Mouse (Mus musculus): ENCODE results near the gene Gm20521.

Gene Gm20521

DNA sequence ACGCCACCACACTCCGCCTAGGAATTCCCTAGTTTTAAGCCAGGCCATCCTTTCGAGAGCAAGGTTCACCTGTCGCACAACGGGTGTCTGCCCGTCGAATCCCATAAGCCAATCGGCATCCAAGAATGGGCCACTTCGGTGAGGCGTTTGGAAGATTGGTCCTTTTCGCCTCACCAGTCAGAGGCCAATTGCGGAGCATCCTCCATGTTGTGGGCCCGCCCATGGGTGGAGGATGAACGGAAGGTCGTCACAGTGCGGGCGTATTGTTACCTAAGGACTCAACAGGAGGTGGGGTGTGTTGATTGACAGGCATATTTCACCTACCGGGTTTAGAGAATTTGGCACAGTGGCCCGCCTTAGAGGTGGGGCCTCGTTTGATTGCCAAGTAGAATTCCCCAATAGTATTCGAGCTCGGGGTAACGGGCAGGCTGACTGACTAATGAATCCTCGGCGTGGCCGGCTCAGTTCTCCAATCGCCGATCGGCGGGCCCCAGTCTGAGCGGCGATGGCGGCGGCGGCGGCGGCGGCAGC is 10.5 kb downstream of the Gm20521 start:
- DNase-seq, result peak; percentile 95 to 99

DNA sequence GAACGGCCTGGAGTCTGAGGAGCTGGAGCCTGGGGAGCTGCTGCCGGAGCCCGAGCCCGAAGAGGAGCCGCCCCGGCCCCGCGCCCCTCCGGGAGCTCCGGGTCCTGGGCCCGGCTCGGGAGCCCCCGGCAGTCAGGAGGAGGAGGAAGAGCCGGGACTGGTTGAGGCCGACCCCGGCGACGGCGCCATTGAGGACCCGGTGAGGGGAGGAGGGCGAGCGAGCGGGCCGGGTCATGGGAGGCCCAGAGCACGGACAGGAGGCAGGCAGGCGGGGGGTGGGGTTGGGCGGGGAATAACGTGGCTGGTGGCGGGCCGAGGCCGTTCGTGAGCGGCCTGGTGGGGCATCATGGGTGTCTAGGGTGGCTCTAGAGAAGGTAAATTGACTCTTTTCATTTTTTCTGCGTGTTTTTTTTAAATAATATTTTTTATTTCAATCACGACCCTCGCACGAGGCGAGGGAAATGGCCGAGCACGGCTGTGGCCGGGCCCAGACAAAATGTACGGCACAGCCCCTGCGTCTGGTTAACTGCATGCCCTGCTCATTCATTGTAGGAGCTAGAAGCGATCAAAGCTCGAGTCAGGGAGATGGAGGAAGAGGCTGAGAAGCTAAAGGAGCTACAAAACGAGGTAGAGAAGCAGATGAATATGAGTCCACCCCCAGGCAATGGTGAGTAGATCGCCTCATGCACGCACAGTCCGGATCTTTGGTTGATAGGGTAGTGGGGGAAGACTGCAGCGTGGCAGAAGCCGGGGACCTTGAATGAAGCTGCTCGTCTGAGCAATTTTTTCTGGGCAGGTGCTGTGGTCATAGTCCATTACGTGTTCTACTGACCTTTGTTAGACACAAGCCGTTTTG is 11.3 kb downstream of the Gm20521 start:
- peak in 1 of 2 experiments; percentile 61 for DNase-seq

DNA sequence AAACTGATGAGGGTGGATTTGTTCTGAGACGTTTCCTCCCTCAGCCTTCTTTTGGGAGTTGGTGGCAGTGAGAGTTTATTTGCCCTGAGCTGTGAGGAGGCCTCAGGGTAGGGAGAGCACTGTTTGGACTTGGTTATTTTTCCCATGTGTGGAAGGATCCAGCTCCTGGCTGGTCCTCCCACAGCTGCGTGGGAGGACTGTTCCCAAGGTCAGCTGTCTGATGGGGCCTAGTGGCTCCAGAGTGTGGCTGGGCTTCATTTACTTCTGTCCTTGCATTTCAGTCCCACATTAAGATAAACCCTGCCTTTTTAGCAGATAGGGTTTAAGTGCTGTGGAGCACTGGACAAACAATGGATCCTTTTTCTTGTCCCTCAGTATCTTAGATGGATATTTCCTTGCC is 14.2 kb downstream of the Gm20521 start:
- DNase-seq, result no peak

DNA sequence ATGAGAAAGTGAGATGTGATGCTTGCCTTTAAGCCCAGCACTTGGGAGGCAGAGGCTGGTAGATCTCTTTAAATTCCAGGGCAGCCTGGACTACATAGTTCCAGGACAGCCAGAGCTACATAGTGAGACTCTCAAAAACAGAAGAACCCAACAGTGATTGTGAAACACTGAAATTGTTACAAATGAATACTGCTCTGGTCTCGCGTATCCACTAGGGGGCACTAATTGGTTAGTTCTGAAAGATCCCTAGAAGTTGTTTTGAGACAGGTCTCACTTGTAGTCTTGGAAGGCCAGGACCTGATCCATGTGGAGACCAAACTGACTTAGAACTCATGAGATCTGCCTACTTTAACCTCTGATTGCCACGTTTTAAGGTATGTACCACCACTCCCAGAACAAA is 17.1 kb downstream of the Gm20521 start:
- peak in 1 of 2 experiments; percentile 33 for DNase-seq

DNA sequence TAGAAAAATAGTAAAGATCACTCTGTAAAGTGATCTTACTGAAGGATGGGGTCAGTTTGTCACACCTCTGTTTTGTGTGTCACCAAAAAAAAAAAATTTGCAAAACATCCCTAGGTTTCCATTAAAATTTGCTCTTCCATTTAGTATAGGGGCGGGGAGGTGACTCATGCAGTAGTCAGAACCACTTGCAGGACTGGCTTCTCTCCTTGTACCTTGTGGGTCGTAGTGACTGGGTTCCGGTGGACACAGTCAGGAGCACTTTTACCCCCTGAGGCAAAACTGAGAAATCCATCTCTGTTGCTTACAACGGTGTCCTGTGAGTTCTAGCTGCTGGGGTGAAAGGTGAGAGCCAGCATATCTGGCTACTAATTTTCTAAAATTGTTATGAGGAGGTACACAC is 20.4 kb downstream of the Gm20521 start:
- DNase-seq, result no peak

DNA sequence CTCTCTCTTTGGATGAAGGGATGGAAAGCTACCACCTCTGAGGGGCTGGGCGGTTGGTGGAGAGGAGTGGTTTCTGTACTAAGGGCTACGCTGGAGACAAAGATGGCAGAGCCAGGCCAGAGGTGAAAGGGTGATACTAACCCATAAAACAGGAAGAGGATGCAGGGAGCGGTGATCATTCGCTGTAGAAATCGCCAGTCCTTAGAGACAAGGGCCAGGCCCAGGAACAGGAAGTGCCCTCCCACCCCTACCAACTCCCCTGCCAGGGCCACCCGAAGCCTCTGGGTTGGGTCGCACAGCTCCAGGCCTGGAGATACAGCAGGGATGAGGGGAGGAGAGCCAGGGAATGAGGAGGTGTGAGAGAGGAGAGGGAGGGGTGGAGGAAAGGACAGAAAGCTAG is 25.4 kb downstream of the Gm20521 start:
- DNase-seq, result no peak

DNA sequence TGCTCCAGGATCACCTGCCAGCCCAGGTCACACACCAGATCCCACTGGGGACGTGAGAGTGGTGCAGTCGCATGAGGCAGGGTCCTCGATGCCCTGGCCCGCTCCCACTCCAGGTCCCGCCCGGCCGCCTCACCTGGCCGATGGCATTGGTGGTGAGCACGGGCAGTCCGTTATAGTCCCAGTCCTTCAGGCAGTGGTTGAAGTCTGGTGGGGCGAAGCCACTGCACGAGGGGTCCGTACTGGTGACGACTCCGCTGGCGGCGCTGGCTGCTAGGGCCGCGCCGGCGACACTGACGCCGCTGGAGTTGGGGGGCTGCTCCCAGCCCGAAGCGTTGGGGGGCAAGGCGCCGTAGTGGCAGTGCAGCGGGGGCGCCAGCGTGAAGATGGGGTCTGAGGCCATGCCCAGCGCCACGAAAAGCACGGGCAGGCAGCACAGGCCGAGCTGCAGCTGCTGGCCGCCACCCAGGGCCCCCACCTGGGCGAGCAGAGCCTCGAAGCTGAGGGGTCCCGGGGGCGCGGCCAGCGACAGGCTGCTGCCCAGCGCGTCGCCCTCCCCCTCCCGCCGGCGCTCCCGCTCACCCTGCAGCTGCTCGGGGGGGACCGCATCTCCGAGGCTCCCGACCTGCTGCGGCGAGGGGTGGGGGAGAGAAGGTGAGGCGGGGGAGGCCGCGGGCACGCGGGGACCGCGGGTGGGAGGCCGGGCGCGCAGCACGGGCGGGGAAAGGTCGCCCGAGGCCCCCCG is 29.0 kb downstream of the Gm20521 start:
- DNase-seq, result no peak

DNA sequence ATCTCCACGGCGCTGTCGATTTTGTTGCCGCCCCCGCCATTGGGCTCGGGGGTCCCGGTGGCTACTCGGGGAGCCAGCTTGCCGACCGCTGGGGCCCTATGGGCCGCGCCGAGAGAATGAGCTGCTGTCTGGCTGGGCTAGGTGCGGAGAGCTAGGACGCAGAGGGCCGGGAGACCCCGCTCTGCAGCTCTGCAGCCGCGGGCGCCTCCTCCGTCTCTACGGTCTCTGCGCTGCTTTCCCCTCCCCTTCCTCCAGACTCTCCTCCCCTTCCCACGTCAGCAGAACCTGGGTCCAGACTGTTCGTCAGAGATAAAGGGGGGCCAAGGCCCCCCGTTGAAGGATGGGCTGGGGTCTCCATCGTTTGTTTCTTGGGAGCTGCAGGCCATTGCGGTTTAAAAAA is 29.6 kb downstream of the Gm20521 start, which contains the start of gene Slc22a17:
Gene Slc22a17 (minus strand): TSS at position 247 of the 400 bp plus-strand sequence.
- no peak for DNase-seq

DNA sequence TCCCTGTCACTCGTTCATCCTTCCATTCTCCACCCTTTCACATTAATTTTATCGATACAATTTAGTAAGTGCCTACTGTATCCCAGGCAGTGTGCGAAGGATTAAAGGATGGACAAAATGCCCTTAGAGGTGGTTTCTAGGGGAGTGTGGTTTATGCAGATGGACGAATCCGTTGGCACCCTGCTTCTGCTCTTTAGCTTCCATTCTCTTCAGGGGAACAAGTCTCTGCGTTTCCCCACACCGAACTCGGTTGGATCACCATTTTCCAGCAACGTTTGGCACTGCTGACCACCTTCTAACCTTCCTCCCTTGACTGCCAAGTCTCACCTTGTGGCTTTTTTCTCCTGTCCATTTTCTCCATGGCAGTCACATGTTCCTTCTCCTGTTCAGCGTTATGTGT is 30.1 kb downstream of the Gm20521 start:
- DNase-seq, result no peak

DNA sequence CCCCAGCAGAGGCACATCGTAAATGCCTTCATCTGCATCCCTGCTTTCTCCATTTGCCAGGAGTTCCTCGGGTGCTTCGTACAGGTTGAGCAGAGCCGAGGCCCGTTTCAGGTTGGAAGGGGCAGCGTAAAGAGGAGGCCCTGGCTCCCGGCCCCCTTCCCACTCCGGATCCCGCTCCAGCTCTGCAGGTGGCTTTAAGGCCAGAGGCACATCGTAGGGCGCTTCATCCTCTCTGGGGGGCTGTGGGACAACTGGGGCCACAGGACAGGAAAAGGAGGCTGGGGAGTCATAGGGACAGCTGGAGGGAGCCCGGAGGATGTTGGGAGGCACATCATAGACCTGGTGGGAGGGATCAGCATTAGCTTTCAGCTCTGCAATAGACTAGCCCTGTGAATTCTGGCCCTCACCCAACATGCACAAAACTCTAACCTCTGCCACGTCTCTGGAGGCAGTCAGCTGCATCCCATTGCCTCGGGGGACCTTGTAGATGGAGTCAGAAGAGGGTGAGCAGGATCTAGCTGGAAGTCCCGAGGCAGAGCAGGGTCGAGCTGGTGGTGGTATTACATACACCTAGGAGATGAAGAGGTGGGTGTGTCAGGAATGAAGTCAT is 36.9 kb downstream of the Gm20521 start:
- DNase-seq, result no peak

DNA sequence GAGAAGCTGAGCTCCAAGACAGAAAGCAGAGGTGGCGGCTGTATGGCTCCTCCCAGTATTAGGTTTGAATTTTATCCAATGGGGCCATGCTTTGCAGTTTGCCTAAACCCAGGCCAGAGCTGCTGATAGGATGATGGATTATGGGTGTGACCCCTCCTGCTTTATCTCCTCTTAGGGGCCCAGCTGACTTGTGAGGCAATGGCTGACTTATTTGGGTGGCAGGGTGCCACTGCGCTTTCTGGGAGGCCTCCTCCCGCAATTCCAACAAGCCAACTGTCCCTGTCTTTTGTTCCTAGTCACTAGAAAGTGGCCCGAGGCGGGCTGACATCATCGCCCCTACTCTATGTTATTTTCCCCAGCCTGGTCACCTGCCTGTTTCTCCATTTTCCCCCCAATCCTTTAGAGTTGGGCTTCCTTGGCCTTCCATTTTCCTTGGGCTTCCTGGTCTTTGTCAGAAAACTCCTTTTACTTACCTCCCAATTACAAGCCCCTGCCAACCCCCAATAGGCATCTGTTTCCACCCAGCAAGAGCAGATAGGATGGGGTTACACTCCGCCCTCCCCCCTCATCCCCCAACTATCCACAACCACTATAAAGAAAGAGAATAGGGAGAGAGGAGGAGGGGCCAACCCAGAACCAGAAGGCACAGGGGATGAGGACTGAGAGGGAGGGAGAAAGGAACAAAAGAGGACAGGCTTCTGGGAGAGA is 41.6 kb downstream of the Gm20521 start:
- no peak for DNase-seq

DNA sequence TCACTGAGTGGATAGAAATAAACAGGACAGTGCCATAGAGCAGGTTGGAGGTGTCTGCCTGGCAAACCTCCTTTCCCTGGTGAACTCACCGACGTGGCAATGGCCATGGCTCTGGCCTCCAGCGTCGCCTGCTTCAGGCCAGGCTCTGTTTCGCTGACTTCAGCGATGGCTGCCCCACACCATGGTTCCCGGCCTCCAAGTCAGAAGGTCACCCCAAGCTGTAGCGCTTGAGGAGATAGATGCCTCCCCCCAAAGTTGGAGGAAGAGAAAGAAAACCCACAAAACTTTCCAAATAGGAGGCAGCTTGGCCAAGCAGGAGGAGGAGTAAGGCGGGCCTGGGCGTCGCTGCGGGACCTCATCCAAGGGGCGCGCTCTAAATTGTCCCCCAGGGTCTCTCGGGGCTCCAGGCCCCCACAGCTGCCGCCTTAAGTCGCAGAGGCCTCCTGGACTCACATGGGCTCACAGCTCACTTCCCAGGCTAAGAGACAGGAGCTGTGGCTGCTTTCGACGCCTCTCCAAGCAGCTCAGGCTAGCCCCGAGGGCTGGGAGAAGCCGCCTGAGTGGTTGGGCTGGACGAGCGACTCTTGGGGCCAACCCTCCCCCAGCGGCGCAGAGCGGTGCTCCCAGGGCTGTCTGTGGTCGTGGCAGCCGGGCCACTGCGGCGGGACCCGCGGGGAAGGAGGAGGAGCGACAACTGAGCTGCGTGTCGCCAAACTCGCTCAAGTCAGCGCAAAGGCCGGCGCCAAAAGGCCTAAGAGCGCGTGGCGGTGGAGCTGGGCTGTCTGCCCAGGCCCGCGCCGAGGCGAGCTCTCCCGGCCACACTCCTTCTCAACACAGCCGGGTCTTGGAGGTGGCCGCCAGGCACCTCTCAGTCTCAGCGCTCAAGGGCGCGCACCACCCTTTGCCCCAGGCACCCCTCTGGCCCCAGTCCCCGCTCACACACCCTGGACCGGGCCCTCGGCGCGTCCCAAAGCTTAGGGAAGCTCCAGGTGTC is 42.4 kb downstream of the Gm20521 start, which contains the start of gene Efs:
Gene Efs (minus strand): TSS at position 778 of the 994 bp plus-strand sequence.
- no peak for DNase-seq

DNA sequence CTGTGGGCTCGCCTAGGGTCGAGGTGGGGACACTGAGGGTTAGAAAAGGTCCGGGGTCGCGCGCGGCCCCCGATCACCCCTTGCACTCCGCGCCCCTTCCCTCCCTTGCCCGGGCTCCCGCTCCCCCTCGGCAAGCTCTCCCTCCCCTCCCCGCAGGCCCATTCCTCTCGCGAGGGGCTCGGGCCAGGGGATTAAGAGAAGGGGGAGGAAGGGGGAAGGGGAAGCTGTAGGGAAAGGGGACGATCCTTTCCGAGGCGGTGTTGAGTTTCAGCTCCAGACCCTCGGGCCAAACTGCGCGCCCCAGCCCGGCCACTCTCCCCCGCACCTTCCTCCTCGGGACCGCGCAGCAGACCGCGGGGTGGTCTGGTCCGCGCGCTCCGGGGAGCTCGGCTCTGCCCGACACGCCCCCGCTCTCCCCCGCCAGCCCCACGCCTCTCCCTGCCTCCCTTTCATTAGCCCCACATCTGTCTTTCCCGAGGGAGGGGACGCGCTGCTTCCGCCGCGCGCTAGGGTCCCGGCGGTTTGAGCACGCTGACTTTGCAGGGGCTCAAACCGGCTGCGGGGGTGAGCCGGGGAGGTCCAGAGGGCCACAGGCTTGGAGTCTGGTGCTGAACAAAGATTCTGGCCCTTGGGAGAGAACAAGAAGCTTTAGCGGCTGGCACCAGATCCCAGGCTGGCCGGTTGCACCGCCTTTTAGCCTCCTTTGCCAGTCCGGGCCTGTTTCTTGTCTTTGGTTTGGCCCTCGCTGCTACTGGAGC is 43.3 kb downstream of the Gm20521 start:
- no peak for DNase-seq

DNA sequence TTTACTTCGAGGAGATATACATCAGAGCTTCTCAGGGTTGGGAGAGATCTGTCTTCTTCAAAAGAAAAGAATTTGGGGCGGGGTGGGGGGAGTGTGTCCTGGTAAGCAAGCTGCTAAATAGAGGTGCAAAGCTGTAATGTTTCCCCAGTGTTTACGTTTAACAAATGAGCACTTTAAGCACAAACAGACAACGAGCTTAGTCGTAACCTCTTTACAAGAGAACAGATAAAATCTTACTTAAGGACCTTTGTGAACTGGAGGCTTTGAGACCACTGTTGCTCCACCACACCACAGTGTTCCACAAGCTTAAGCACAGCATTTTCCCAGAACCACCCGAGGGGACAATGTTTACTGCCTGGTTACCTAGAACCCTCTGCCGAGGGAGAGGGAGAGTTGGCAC is 44.1 kb downstream of the Gm20521 start:
- DNase-seq, result no peak

DNA sequence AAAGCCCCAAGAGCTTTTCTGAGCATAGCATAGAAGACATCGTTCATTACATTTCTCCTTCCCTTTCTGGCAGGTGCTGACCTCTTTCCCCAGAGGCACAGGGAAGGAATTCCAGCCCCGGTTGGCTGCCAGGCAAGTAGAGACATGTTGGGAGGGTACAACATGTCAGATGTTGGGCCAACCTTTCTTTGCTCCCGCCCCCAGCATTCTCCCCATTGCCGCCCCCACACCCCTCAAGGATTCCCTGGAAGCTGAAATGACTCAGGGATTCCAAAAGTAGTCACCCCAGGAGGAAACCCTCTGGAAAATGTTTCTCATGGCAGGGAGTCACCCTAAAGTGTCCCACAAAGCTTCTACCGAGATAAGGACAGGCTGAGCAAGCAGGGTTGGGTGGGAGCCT is 46.6 kb downstream of the Gm20521 start:
- no peak for DNase-seq

DNA sequence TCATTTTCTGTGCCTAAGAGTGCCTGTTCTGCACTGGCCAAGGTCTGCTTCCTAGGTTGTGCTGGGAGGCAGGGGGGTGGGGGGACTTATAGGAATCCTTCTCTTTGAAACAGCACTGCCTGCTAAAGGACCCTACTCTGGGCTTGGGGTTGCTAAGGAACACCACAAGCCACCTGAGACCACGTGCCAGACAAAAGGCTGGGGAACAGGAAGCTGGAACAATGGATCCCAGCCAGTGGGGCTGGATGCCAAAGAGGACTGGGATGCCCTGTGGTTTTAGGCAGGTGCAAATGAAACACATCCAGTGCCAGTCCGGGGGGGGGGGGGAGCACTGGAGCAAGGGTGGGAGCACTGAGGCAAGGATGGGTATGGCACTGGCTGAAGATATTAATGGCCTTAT is 47.2 kb downstream of the Gm20521 start:
- DNase-seq, result no peak

DNA sequence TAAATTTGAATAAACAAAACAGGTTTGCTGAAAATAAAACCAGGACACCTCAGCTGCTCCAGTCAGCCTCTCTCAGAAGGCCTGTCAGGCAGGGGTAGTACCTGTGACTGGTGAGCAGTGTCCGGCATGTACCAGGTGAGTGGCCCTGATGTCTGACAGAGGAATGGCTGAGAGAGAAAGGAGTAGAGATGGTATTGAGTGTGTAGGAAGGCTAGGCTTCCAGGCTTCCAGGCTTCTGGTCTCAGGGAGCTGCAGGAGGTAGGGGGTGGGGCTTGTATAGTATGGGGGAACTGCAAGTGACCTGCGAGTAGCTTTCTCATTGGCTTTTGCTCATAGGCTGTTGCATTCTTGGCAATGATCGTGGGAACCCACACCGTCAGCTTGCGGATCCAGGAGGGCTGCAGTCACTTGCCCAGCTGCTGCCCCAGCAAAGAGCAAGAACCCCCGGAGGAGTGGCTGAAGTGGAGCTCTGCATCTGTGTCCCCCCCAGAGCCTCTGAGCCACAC is 49.5 kb downstream of the Gm20521 start, which contains the start of gene Il25:
Gene Il25 (plus strand): TSS at position 51 of the 506 bp plus-strand sequence.
- DNase-seq, result no peak

DNA sequence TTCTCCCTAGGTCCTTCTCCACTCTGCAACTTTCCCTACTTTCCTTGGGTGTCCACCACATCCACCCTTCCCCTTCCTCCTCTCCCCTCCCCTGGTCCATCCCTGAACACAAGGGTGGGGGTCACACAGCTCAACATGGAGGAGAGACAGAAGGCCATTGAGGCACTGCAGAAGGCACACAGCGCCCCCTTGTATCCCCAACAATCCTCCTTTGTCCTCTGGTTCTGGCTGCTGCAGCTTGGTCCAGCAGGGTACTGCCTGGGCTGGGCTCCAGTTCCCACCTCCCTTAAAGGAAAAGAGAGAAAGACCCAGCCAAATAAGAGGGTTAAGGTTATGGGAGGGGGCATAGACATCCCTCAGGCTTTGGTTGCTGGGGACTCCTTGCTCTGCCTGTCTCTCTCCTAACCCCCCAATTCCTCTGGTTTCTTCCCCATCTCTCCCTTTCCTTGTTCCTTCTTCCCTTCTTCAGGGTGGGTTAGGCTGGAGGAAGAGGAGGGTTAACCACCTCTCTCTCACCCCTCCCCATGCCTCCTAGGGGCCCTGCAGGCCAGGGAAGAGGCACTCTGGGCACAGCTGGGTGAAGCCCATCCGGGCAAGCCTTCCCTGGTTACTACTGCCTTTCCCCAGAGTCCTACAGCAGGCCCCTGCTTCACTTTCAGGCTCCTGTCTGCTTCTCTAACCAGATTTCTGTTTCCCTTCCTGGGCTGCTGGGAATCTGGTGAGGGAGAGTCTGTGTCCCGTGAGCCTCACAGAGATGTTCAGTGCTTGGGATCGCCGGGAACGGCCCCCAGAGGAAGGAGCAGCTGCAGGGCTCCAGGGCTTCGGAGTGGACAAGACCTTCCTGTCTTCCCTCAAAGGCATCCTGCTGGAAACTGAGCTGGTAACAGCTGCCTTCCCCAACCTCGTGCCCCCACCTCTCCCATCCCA is 52.9 kb downstream of the Gm20521 start, which contains the start of gene Cmtm5:
Gene Cmtm5 (plus strand): TSS at position 358 of the 927 bp plus-strand sequence.
- DNase-seq, result no peak

DNA sequence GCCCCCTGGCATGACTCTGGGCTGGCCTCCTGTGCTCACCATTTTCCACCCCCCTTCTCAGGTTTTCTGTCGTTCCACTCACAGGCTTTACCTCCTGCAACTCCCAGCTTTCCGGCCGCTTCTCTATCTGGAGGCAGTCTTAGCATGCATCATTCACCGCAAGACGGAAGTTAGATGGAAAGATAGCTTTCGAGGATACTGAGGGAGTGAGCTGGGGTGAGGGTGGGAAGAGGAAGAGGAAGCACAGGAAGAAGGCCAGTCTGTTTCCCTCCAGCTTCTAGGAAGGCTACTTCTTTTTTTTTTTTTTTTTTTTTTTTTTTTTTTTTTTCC is 53.6 kb downstream of the Gm20521 start:
- no peak for DNase-seq
